Mouse (Mus musculus) midbrain, embryonic 15.5 days (tissue): ENCODE results near the gene Fstl4. TPM values are rescaled to one million over a fixed set of nuclear protein-coding genes. Genes with fewer than 3 reads are reported as not detected.
A peak's percentile ranks its signal among the peaks of the same experiment; 100 is the strongest.

ENCODE experiments used
- ATAC-seq: fragments of 200-750 bp; cut with Nextera tagmentation; replicated peaks from 2 replicates; pipeline ENCODE4 v1.8.0; 2017; ENCODE audit warnings: moderate TSS enrichment
- H3K27ac ChIP-seq: fragments of 300-500 bp; sonication (generic); 2 replicates; pipeline ENCODE4 v1.5.1; 2015; ENCODE audit warnings: mild to moderate bottlenecking, inconsistent platforms
- H3K27me3 ChIP-seq: fragments of 300-500 bp; sonication (generic); replicated peaks from 2 replicates; pipeline ENCODE4 v1.6.1; 2015; ENCODE audit warnings: inconsistent platforms
- H3K36me3 ChIP-seq: fragments of 300-500 bp; sonication (generic); replicated peaks from 2 replicates; pipeline ENCODE4 v1.6.1; 2015; ENCODE audit warnings: inconsistent platforms
- H3K4me1 ChIP-seq: fragments of 300-500 bp; sonication (generic); 2 replicates; pipeline ENCODE4 v1.6.1; 2015; ENCODE audit warnings: inconsistent platforms
- H3K4me2 ChIP-seq: fragments of 300-500 bp; sonication (generic); 2 replicates; pipeline ENCODE4 v1.6.1; 2015; ENCODE audit warnings: inconsistent platforms, mild to moderate bottlenecking, moderate library complexity
- H3K4me3 ChIP-seq: fragments of 300-500 bp; sonication (generic); 2 replicates; pipeline ENCODE4 v1.5.1; 2015; ENCODE audit warnings: mild to moderate bottlenecking, inconsistent platforms
- H3K9ac ChIP-seq: fragments of 300-500 bp; sonication (generic); 2 replicates; pipeline ENCODE4 v1.6.1; 2015; ENCODE audit warnings: mild to moderate bottlenecking, inconsistent platforms
- H3K9me3 ChIP-seq: fragments of 300-500 bp; sonication (generic); 2 replicates; pipeline ENCODE4 v1.6.1; 2016; ENCODE audit warnings: inconsistent platforms
- WGBS: fragments of 180-500 bp; shearing (Covaris S2); methylation state at CpG from one replicate; pipeline ENCODE4 v1.1.7; 2015; ENCODE audit warnings: mixed read lengths; 5-methylcytosine and 5-hydroxymethylcytosine counted together
- polyA plus RNA-seq: library from polyadenylated mRNA; unstranded; fragments of >200 nt; fragmentation: Nextera tagmentation; extraction: Ambion mirVana; gene quantifications from 2 replicates; pipeline ENCODE4 v1.2.1, GENCODE M21; 2015

Gene Fstl4
- polyA plus RNA-seq, 1 experiment from 2014 or later: 11.5 TPM

GRCm38 (mm10) chr11:52744593-52745450, 19.6 kb upstream of the Fstl4 start:
- Histone ChIP-seq H3K9ac (no peak overlapping the region), H3K4me2 (no peak overlapping the region), H3K4me1 (no peaks in the 10 kb centered on the region), H3K4me3 (no peak overlapping the region), H3K27me3 (no peaks in the 10 kb centered on the region), H3K36me3 (no peaks in the 10 kb centered on the region), H3K27ac (no peak overlapping the region), H3K9me3 (no peaks in the 10 kb centered on the region)
- WGBS: 66% methylated on average over 9 of the region's 9 CpGs
- no peak for ATAC-seq

DNA sequence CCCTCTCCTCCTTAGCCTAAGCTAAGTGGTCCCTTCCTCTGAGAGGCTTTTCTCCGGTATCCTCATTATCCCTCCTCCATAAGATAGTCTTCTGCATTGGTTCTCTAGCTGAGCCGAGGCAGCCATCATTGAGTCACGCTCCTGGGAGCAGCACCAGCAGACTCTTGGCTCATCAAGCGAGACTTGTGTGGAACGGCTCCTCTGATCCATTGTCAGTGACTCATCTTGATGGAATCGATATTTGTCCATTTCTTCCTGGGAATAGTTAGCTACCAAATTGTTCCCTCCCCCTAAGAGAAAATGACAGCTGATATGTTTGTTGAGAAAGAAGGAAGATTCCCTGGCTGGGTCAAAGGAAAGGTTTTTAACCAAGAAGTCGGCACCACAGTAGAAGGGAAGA, 17.2 kb upstream of the Fstl4 start:
- no peaks in the 10 kb centered on the region for H3K9me3 ChIP-seq
- H3K36me3 ChIP-seq: no peaks in the 10 kb centered on the region
- ATAC-seq: no peak
- H3K9ac ChIP-seq: no peak overlapping the region
- WGBS: 73% methylated on average over 7 of the region's 7 CpGs
- H3K4me1 ChIP-seq: no peaks in the 10 kb centered on the region
- H3K4me2 ChIP-seq: no peak overlapping the region
- H3K4me3 ChIP-seq: no peak overlapping the region
- no peak overlapping the region for H3K27ac ChIP-seq
- H3K27me3 ChIP-seq: no peaks in the 10 kb centered on the region

GRCm38 (mm10) chr11:52747766-52748456, 16.5 kb upstream of the Fstl4 start:
- H3K36me3 ChIP-seq: no peaks in the 10 kb centered on the region
- H3K9ac ChIP-seq: no peak overlapping the region
- no peak overlapping the region for H3K4me2 ChIP-seq
- H3K4me1 ChIP-seq: no peaks in the 10 kb centered on the region
- no peak for ATAC-seq
- no peaks in the 10 kb centered on the region for H3K9me3 ChIP-seq
- no peak overlapping the region for H3K27ac ChIP-seq
- H3K4me3 ChIP-seq: no peak overlapping the region
- 14% methylated on average over 6 of the region's 6 CpGs for WGBS
- no peaks in the 10 kb centered on the region for H3K27me3 ChIP-seq

- H3K36me3 ChIP-seq: no peaks in the 10 kb centered on the region
- WGBS: 90% methylated on average over 6 of the region's 6 CpGs
Measured at GRCm38 (mm10) chr11:52749988-52750387, 14.4 kb upstream of the Fstl4 start.

GRCm38 (mm10) chr11:52752524-52752923, 11.9 kb upstream of the Fstl4 start:
- ATAC-seq: no peak
- H3K4me3 ChIP-seq: no peak overlapping the region
- H3K9ac ChIP-seq: no peak overlapping the region
- WGBS: 85% methylated on average over 12 of the region's 12 CpGs
- H3K4me1 ChIP-seq: no peaks in the 10 kb centered on the region
- no peak overlapping the region for H3K27ac ChIP-seq
- no peak overlapping the region for H3K4me2 ChIP-seq
- no peaks in the 10 kb centered on the region for H3K36me3 ChIP-seq
- no peaks in the 10 kb centered on the region for H3K27me3 ChIP-seq
- H3K9me3 ChIP-seq: no peaks in the 10 kb centered on the region

More at GRCm38 (mm10) chr11:52749988-52750387, 14.4 kb upstream of the Fstl4 start:
- H3K4me2 ChIP-seq: no peak overlapping the region
- ATAC-seq: no peak
- no peaks in the 10 kb centered on the region for H3K9me3 ChIP-seq
- no peaks in the 10 kb centered on the region for H3K4me1 ChIP-seq
- no peak overlapping the region for H3K27ac ChIP-seq
- H3K9ac ChIP-seq: no peak overlapping the region
- no peaks in the 10 kb centered on the region for H3K27me3 ChIP-seq
- H3K4me3 ChIP-seq: no peak overlapping the region

- Histone ChIP-seq H3K4me3 (no peak overlapping the region), H3K4me2 (no peak overlapping the region), H3K9me3 (no peaks in the 10 kb centered on the region), H3K4me1 (no peaks in the 10 kb centered on the region), H3K27me3 (no peaks in the 10 kb centered on the region), H3K9ac (no peak overlapping the region), H3K36me3 (no peaks in the 10 kb centered on the region), H3K27ac (no peak overlapping the region)
- whole genome bisulfite sequencing: 32% methylated on average over 4 of the region's 4 CpGs
- ATAC-seq: no peak
Measured at GRCm38 (mm10) chr11:52753261-52753660, 11.2 kb upstream of the Fstl4 start.

- 71% methylated on average over 1 of the region's 1 CpGs for WGBS
- Histone ChIP-seq H3K9me3 (no peaks in the 10 kb centered on the region), H3K27ac (no peak overlapping the region), H3K36me3 (no peaks in the 10 kb centered on the region), H3K27me3 (peaks cover 28% of the 10 kb centered on the region), H3K9ac (no peak overlapping the region), H3K4me3 (no peak overlapping the region), H3K4me2 (no peak overlapping the region), H3K4me1 (peaks cover 16% of the 10 kb centered on the region)
- no peak for ATAC-seq
Measured at GRCm38 (mm10) chr11:52761800-52762199, 2.6 kb upstream of the Fstl4 start.

GRCm38 (mm10) chr11:52764894-52765677, 652 bp downstream of the Fstl4 start:
- ATAC-seq: peak; percentile 51
- under 1% methylated on average over 53 of the region's 53 CpGs for WGBS
- no peaks in the 10 kb centered on the region for H3K9me3 ChIP-seq
- no peak overlapping the region for H3K27ac ChIP-seq
- H3K4me2 ChIP-seq: peak overlapping the region; percentile 95
- no peaks in the 10 kb centered on the region for H3K36me3 ChIP-seq
- H3K9ac ChIP-seq: peak overlapping the region; percentile 74
- peak overlapping the region; percentile 62 for H3K4me3 ChIP-seq
- H3K4me1 ChIP-seq: peaks cover 16% of the 10 kb centered on the region
- H3K27me3 ChIP-seq: peaks cover 32% of the 10 kb centered on the region

GRCm38 (mm10) chr11:52765678-52766254, 1.3 kb downstream of the Fstl4 start:
- H3K9me3 ChIP-seq: no peaks in the 10 kb centered on the region
- ATAC-seq: peak; percentile 72
- H3K4me3 ChIP-seq: peak overlapping the region; percentile 62
- peak overlapping the region; percentile 95 for H3K4me2 ChIP-seq
- peaks cover 16% of the 10 kb centered on the region for H3K4me1 ChIP-seq
- H3K9ac ChIP-seq: peak overlapping the region; percentile 74; the same call in 1 of the 2 replicates
- 4% methylated on average over 21 of the region's 21 CpGs for WGBS
- no peaks in the 10 kb centered on the region for H3K36me3 ChIP-seq
- peaks cover 32% of the 10 kb centered on the region for H3K27me3 ChIP-seq
- no peak overlapping the region for H3K27ac ChIP-seq

DNA sequence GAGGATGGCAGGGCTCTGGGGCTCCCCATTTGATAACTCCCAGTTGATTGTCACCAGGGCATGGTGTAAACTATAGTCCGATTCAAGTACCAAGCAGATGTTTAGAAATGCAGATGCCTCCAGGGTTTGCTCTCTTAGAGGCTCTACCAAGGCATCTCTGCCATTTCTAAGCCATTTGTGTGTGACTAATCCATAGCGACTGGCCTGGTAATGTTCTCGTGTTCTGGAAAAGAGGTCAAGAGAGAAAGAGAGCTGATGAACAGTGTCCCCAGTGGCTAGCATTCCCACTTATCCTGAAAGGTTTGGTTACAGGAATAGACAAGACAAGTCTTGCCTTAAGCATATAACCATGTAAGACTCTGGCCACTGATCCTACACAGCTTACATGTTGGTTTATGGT, 3.5 kb downstream of the Fstl4 start:
- Histone ChIP-seq H3K9me3 (no peaks in the 10 kb centered on the region), H3K4me1 (peaks cover 16% of the 10 kb centered on the region), H3K9ac (no peak overlapping the region), H3K36me3 (no peaks in the 10 kb centered on the region), H3K27ac (no peak overlapping the region), H3K27me3 (peaks cover 27% of the 10 kb centered on the region), H3K4me2 (no peak overlapping the region), H3K4me3 (no peak overlapping the region)
- no peak for ATAC-seq
- WGBS: 47% methylated on average over 3 of the region's 3 CpGs

DNA sequence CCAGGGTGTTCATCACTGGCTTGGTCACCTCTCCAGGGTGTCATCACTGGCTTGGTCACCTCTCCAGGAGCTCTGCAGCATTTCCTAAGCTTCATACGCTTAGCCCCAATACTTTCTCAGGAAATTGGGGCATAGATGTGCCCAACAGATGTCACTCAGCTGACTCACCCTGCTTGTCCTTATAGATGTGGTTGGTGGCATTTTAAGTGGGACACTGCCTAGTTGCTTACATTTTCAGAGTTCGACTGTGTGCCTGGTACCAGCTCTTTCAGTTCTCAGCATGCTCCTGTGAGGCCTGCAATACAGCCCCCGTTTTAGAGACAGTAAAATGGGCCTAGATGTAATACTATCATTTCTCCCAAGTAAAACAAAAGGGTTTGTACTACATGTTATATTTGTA, 8.6 kb downstream of the Fstl4 start:
- H3K27me3 ChIP-seq: 0 out of 2 replicates have a peak, but pooled peaks cover under 1% of the 10 kb centered on the region
- H3K4me3 ChIP-seq: no peak overlapping the region
- no peak overlapping the region for H3K27ac ChIP-seq
- H3K9ac ChIP-seq: no peak overlapping the region
- H3K4me1 ChIP-seq: peaks cover 15% of the 10 kb centered on the region; the same call in 1 of the 2 replicates
- no peaks in the 10 kb centered on the region for H3K36me3 ChIP-seq
- 82% methylated on average over 3 of the region's 3 CpGs for WGBS
- no peak overlapping the region for H3K4me2 ChIP-seq
- ATAC-seq: no peak
- no peaks in the 10 kb centered on the region for H3K9me3 ChIP-seq

- H3K27ac ChIP-seq: no peak overlapping the region
- H3K27me3 ChIP-seq: no peaks in the 10 kb centered on the region
- ATAC-seq: no peak
- H3K4me3 ChIP-seq: no peak overlapping the region
- no peak overlapping the region for H3K9ac ChIP-seq
- H3K4me1 ChIP-seq: peaks cover 15% of the 10 kb centered on the region; the same call in 1 of the 2 replicates
- no peaks in the 10 kb centered on the region for H3K9me3 ChIP-seq
- no peak overlapping the region for H3K4me2 ChIP-seq
- no peaks in the 10 kb centered on the region for H3K36me3 ChIP-seq
- WGBS: 46% methylated on average over 3 of the region's 3 CpGs
Measured at GRCm38 (mm10) chr11:52775291-52775690, 10.9 kb downstream of the Fstl4 start.
